Mouse (Mus musculus) testis, postnatal 14 days (tissue): ENCODE data around the gene Anln.

Source experiments
- DNase-seq: peaks from one replicate; pipeline ENCODE4 v3.0.0; 2021; ENCODE audit warnings: low spot score

Gene Anln

GRCm38 (mm10) chr9:22402001-22402400, 13.0 kb upstream of the Anln start:
- DNase-seq, result no peak

- DNase-seq, result no peak
These were observed 10.0 kb upstream of the Anln start for GRCm38 (mm10) chr9:22399021-22399420.

- no peak for DNase-seq
These were observed 5.7 kb upstream of the Anln start for GRCm38 (mm10) chr9:22394725-22395124.

DNA sequence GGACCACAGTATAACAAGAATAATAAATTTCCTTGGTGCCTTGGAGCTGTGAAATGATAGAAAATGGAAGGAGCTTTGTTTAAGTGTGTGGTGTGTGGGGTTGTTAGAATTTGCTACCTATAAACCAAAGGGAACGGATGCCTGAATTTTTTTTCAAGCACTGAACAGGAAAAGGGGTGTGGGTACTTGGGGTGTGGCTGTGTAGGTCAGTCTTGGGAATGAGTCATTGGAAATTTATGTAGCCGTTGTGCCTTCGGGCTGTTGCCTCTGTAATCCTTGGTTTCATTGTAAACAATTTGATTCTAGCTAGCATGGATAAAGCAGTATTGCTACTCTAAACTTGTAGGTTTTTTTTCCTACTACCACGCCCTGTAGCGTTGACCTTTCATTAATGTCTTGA, 1.4 kb upstream of the Anln start:
- DNase-seq, result no peak

GRCm38 (mm10) chr9:22389736-22390245, 803 bp upstream of the Anln start:
- DNase-seq, result no peak

DNA sequence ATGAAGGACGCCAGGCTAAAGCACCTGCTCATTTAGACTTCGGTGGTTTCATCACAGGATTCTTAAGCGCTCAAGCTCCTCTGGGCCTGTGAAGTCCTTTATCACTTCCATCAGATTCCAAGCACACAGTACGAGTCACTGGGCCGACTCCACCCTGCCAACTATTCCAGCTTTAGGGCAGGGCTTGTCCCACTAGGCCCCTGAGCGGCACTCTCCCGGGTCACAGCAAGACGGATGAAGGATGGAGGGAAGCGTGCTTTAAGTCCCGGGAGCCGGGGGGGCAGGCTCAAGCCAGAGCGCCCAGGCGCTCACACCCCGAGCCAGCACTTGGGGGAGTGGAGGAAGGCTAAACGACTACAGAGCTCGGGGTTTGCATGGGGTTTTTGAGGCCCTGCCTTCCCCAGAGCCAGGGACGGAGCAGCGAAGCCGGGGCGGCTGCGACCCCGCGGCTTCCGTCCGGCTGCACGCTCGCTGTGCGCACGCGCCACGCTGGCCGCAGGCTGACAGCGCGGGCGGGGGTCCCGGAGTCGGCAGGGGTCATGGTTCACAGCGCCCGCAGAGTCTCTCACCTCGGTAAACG, 497 bp downstream of the Anln start:
- DNase-seq, result no peak

- DNase-seq, result no peak
These were observed 1.1 kb downstream of the Anln start for GRCm38 (mm10) chr9:22387901-22388300.

GRCm38 (mm10) chr9:22385890-22386289, 3.1 kb downstream of the Anln start:
- no peak for DNase-seq

GRCm38 (mm10) chr9:22376086-22376485, 12.9 kb downstream of the Anln start:
- no peak for DNase-seq

- no peak for DNase-seq
These were observed 16.2 kb downstream of the Anln start for GRCm38 (mm10) chr9:22372760-22373159.

DNA sequence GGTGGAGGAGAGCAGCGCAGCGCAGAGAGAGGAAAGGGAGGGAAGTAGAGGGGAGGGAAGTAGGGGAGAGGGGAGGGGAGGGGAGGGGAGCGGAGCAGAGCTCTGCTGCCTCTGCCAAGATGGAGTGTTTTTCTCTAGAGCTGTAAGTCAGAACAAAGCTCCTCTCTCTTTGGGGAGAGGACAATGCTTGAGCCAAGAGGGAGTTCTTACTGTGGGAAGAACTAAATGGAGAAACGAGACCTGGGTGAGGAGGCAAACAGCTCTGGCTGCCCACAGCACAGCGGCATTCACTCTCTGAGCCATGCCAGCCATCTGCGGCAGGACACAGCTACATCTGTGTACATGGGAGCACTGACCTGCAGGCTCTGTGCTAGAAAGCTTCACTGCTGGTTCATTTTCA, 21.0 kb downstream of the Anln start:
- no peak for DNase-seq

DNA sequence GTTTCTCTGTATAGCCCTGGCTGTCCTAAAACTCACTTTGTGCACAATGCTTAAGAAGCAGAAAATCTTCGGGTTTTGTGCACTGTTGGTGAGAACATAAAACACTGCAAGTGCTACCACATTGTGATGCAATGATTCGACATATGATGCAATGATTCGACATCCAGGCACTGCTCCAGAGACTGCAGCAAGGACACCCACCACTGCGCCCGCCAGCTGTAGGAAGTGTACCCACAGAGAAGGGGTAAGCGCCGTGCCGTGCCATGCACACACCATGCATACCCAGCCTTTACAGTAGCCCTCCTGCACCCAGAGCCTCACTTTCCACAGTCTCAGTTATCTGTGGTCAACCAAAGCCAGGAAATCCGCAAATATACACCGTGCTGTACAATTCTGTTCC, 22.4 kb downstream of the Anln start:
- DNase-seq, result no peak

- DNase-seq, result no peak
These were observed 22.8 kb downstream of the Anln start for GRCm38 (mm10) chr9:22366221-22366620.

DNA sequence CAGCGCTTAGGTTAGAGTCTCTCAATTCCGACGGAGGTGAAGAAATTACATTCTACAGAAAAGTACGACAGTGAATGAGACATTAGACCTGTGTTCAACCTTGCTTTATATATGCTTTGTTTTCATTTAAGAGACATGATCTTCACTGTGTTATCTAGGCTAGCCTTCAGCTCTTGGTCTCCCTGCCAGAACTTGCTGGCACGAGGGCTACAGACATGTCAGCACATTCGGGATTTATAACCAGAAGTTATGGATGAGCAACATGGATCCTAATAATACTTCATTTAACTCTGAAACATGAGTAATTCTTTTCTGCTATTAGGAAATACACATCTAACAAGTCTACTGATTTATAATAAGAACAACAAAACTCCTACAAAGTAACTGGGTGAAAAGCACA, 28.1 kb downstream of the Anln start:
- DNase-seq, result no peak

DNA sequence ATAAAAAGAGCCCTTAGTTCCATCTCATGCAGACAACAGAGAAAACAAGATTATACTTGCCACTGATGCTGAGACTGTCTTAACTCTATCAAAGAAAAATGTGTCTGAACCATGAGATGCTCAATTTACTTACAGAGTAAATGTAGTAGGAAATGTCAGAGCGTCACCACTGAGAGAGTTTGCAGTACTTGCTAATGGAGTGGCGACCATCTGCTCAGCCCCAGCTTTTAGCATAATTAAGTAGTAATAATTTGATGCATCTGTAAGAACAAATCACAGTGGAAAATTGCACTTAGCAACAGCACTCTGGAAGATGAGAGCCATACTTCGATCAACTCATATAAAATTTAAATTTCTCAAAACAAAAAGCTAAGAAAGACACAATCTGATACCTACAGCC, 33.1 kb downstream of the Anln start:
- DNase-seq, result no peak

DNA sequence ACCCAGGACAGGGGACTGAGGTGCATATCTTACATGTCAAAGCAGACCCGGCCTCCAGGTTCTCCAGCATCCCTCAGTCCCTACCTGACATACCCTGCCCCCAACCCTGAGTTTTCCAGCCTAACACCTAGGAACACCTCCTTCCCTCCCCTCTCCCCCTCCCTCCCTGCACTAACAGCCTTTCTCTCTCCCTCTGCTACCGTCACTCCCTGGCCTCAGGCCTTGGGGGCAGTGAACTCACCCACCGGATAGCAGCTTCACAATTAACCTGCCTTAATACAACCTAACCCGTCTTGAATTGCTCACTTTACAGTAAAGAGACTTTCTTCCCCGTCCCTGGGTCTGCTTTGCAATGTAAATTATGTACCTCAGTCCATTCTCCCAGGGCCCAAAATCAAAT, 35.1 kb downstream of the Anln start:
- no peak for DNase-seq

DNA sequence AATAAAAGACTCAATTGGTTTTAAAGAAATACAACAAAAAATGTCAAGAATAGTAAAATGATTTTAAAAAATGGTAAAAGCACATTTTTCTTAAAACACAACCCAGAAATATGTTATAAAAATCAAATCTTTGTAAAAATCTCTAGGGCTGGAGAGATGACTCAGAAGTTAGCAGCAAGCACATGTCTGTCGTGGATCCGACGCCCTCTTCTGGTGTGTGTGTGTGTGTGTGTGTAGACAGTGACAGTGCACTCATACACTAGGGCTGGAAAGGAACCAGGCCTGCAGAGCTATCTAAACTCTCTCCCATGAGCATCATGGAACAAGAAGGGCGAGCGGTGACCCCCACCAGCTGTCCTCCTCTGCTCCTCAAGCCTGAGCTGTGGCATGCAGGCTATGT, 35.5 kb downstream of the Anln start:
- DNase-seq, result no peak

DNA sequence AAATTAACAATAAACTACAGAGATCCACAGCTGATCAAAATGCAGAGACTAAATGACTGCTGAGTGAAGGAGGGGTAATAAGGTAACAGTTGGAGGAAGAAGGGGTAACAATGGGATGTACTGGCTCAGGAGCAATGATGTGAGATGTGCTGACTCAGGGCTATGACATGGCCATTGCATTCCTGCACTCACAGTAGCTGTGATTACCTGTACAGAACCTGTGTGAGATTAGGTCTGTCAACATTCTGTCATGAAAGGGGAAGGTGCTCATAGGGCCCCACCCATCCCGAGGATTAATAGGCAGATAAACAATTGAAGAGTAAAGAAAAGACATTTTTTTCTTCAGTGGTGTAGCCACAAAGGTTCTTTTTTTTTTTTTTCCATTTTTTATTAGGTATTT, 48.7 kb downstream of the Anln start:
- DNase-seq, result no peak

DNA sequence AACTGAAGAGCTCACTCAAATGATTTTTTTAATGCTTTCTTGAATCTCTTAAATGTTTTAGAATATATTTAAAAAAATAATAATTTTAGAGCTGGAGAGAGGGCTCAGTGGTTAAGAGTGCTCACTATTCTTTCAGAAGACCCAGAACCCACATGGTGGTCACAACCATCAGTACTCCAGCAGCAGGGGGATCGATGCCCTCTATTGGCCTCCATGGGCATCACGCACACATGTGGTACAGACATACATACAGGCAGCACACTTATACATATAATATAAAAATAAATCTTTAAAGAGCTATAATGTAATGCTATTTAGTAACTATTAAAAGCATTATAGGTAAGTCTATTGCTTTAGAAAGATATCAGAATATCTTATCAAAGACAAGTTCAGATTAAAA, 51.8 kb downstream of the Anln start:
- DNase-seq, result no peak

- peak; percentile 82 for DNase-seq
These were observed 61.3 kb downstream of the Anln start for GRCm38 (mm10) chr9:22327475-22328387.

GRCm38 (mm10) chr9:22327099-22327474, 61.9 kb downstream of the Anln start:
- peak; percentile 26 for DNase-seq

GRCm38 (mm10) chr9:22324579-22324978, 64.4 kb downstream of the Anln start:
- no peak for DNase-seq

DNA sequence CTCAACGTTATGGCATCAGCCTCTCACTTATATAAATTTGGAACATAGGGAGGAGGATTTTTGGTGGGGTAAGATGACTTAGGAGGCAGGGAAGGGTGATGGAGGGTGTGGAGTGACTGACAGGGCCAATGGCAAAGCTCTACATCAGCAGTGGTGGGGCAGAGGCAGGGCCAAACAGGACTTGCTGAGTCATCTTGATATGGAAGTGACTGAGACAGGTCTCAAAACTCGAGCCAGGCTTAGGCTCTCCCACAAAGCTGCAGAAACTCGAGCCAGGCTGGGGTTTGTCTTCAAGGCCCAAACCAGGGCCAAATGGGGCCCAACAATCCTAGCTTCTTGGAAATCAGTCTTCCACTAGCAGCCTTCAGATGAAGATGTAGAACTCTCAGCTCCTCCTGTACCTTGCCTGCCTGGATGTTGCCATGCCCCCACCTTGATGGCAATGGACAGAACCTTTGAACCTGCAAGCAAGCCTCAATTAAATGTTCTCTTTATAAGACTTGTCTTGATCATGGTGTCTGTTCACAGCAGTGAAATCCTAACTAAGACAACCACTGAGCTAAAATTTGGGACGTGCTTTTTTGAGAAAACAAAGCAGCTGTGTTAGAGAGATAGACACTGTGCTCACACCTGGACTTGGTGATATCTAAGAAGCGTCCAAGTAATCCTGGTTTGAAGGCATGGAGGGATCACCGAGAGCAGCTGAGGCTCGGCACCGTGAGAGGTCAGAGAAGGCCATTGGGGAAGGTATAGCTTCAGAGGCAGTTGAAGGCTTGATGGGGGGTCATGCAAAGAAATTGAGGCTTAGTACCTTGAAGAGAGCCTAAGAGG, 66.4 kb downstream of the Anln start:
- DNase-seq, result no peak
